Mouse (Mus musculus): ENCODE data around the gene Pdzrn3. TPM values are rescaled to one million over a fixed set of nuclear protein-coding genes. Genes with fewer than 3 reads are reported as not detected.

Gene Pdzrn3
- polyA plus RNA-seq, 1 experiment from 2014 or later = 19.5 TPM

GRCm38 (mm10) chr6:101299434-101299833, 78.3 kb downstream of the Pdzrn3 start:
- H3K4me2 ChIP-seq (replicated peaks) = no peak overlapping the region
- H3K9me3 ChIP-seq = no peaks in the 10 kb centered on the region
- WGBS = 97% methylated on average over 2 of the region's 2 CpGs
- no peak overlapping the region for H3K27ac ChIP-seq (replicated peaks)
- no peaks in the 10 kb centered on the region for H3K36me3 ChIP-seq
- H3K9ac ChIP-seq (replicated peaks) = no peak overlapping the region
- H3K4me1 ChIP-seq = no peaks in the 10 kb centered on the region
- H3K27me3 ChIP-seq = no peaks in the 10 kb centered on the region
- ATAC-seq (ENCODE audit: low FRiP score, low read depth) = no peak
- H3K4me3 ChIP-seq = no peak overlapping the region

- no peak for ATAC-seq (ENCODE audit: low FRiP score, low read depth)
- Histone ChIP-seq H3K27ac (replicated peaks) (no peak overlapping the region), H3K36me3 (no peaks in the 10 kb centered on the region), H3K9me3 (no peaks in the 10 kb centered on the region), H3K4me3 (no peak overlapping the region), H3K27me3 (no peaks in the 10 kb centered on the region), H3K4me1 (peaks cover 3% of the 10 kb centered on the region; the same call in 1 of the 2 replicates), H3K9ac (replicated peaks) (no peak overlapping the region), H3K4me2 (replicated peaks) (no peak overlapping the region)
- WGBS = 90% methylated on average over 15 of the region's 15 CpGs
Measured at GRCm38 (mm10) chr6:101297563-101298520, 79.9 kb downstream of the Pdzrn3 start.

- Histone ChIP-seq H3K4me3 (no peak overlapping the region), H3K9ac (replicated peaks) (no peak overlapping the region), H3K27me3 (no peaks in the 10 kb centered on the region), H3K4me1 (peaks cover 3% of the 10 kb centered on the region; the same call in 1 of the 2 replicates), H3K9me3 (no peaks in the 10 kb centered on the region), H3K36me3 (no peaks in the 10 kb centered on the region), H3K27ac (replicated peaks) (no peak overlapping the region), H3K4me2 (replicated peaks) (no peak overlapping the region)
- WGBS = 81% methylated on average over 8 of the region's 8 CpGs
- ATAC-seq (ENCODE audit: low FRiP score, low read depth) = no peak
Measured at GRCm38 (mm10) chr6:101296997-101297396, 80.7 kb downstream of the Pdzrn3 start.

- 76% methylated on average over 8 of the region's 8 CpGs for WGBS
- H3K9ac ChIP-seq (replicated peaks) = no peak overlapping the region
- no peak overlapping the region for H3K27ac ChIP-seq (replicated peaks)
- no peaks in the 10 kb centered on the region for H3K9me3 ChIP-seq
- H3K4me3 ChIP-seq = no peak overlapping the region
- H3K4me1 ChIP-seq = peaks cover 3% of the 10 kb centered on the region; the same call in 1 of the 2 replicates
- H3K27me3 ChIP-seq = no peaks in the 10 kb centered on the region
- H3K4me2 ChIP-seq (replicated peaks) = no peak overlapping the region
- H3K36me3 ChIP-seq = no peaks in the 10 kb centered on the region
- no peak for ATAC-seq (ENCODE audit: low FRiP score, low read depth)
Measured at GRCm38 (mm10) chr6:101296280-101296679, 81.4 kb downstream of the Pdzrn3 start.

- H3K36me3 ChIP-seq = no peaks in the 10 kb centered on the region
- H3K4me1 ChIP-seq = peaks cover 7% of the 10 kb centered on the region; the same call in 1 of the 2 replicates
- H3K4me3 ChIP-seq = no peak overlapping the region
- H3K9ac ChIP-seq (replicated peaks) = no peak overlapping the region
- WGBS = 81% methylated on average over 12 of the region's 12 CpGs
- no peak for ATAC-seq (ENCODE audit: low FRiP score, low read depth)
- no peak overlapping the region for H3K4me2 ChIP-seq (replicated peaks)
- H3K9me3 ChIP-seq = no peaks in the 10 kb centered on the region
- no peaks in the 10 kb centered on the region for H3K27me3 ChIP-seq
- no peak overlapping the region for H3K27ac ChIP-seq (replicated peaks)
Measured at GRCm38 (mm10) chr6:101293036-101293572, 84.6 kb downstream of the Pdzrn3 start.

- H3K27ac ChIP-seq (replicated peaks) = no peak overlapping the region
- no peaks in the 10 kb centered on the region for H3K9me3 ChIP-seq
- H3K36me3 ChIP-seq = no peaks in the 10 kb centered on the region
- no peaks in the 10 kb centered on the region for H3K27me3 ChIP-seq
- H3K4me3 ChIP-seq = no peak overlapping the region
- H3K4me1 ChIP-seq = peaks cover 7% of the 10 kb centered on the region; the same call in 1 of the 2 replicates
- 56% methylated on average over 2 of the region's 2 CpGs for WGBS
- ATAC-seq (ENCODE audit: low FRiP score, low read depth) = no peak
- H3K4me2 ChIP-seq (replicated peaks) = no peak overlapping the region
- H3K9ac ChIP-seq (replicated peaks) = no peak overlapping the region
Measured at GRCm38 (mm10) chr6:101291944-101292343, 85.8 kb downstream of the Pdzrn3 start.

GRCm38 (mm10) chr6:101290160-101290559, 87.5 kb downstream of the Pdzrn3 start:
- Histone ChIP-seq H3K4me2 (replicated peaks) (no peak overlapping the region), H3K36me3 (no peaks in the 10 kb centered on the region), H3K27ac (replicated peaks) (no peak overlapping the region), H3K9ac (replicated peaks) (no peak overlapping the region), H3K4me1 (peaks cover 7% of the 10 kb centered on the region; the same call in 1 of the 2 replicates), H3K4me3 (no peak overlapping the region), H3K9me3 (no peaks in the 10 kb centered on the region), H3K27me3 (no peaks in the 10 kb centered on the region)
- no peak for ATAC-seq (ENCODE audit: low FRiP score, low read depth)
- 69% methylated on average over 2 of the region's 2 CpGs for WGBS

- Histone ChIP-seq H3K4me2 (replicated peaks) (no peak overlapping the region), H3K4me3 (no peak overlapping the region), H3K9ac (replicated peaks) (no peak overlapping the region), H3K4me1 (peaks cover 14% of the 10 kb centered on the region; the same call in 1 of the 2 replicates), H3K27me3 (no peaks in the 10 kb centered on the region), H3K27ac (replicated peaks) (no peak overlapping the region), H3K36me3 (no peaks in the 10 kb centered on the region), H3K9me3 (no peaks in the 10 kb centered on the region)
- 89% methylated on average over 4 of the region's 4 CpGs for WGBS
- ATAC-seq (ENCODE audit: low FRiP score, low read depth) = no peak
Measured at GRCm38 (mm10) chr6:101289428-101289827, 88.3 kb downstream of the Pdzrn3 start.

- H3K9me3 ChIP-seq = no peaks in the 10 kb centered on the region
- ATAC-seq (ENCODE audit: low FRiP score, low read depth) = no peak
- H3K9ac ChIP-seq (replicated peaks) = no peak overlapping the region
- H3K36me3 ChIP-seq = no peaks in the 10 kb centered on the region
- H3K4me1 ChIP-seq = peaks cover 20% of the 10 kb centered on the region
- H3K27ac ChIP-seq (replicated peaks) = no peak overlapping the region
- no peaks in the 10 kb centered on the region for H3K27me3 ChIP-seq
- H3K4me2 ChIP-seq (replicated peaks) = no peak overlapping the region
- H3K4me3 ChIP-seq = no peak overlapping the region
- 83% methylated on average over 5 of the region's 5 CpGs for WGBS
Measured at GRCm38 (mm10) chr6:101287566-101288173, 90.0 kb downstream of the Pdzrn3 start.

GRCm38 (mm10) chr6:101287077-101287476, 90.6 kb downstream of the Pdzrn3 start:
- Histone ChIP-seq H3K9me3 (no peaks in the 10 kb centered on the region), H3K4me3 (no peak overlapping the region), H3K27me3 (no peaks in the 10 kb centered on the region), H3K36me3 (no peaks in the 10 kb centered on the region), H3K27ac (replicated peaks) (no peak overlapping the region), H3K9ac (replicated peaks) (no peak overlapping the region), H3K4me2 (replicated peaks) (no peak overlapping the region), H3K4me1 (peaks cover 26% of the 10 kb centered on the region)
- WGBS = 92% methylated on average over 2 of the region's 2 CpGs
- ATAC-seq (ENCODE audit: low FRiP score, low read depth) = no peak

GRCm38 (mm10) chr6:101284368-101284955, 93.2 kb downstream of the Pdzrn3 start:
- 41% methylated on average over 6 of the region's 6 CpGs for WGBS
- Histone ChIP-seq H3K9ac (replicated peaks) (no peak overlapping the region), H3K27me3 (peaks cover 5% of the 10 kb centered on the region; the same call in 1 of the 2 replicates), H3K36me3 (no peaks in the 10 kb centered on the region), H3K4me1 (peaks cover 36% of the 10 kb centered on the region), H3K27ac (replicated peaks) (no peak overlapping the region), H3K4me2 (replicated peaks) (no peak overlapping the region), H3K9me3 (no peaks in the 10 kb centered on the region), H3K4me3 (no peak overlapping the region)
- no peak for ATAC-seq (ENCODE audit: low FRiP score, low read depth)
